Mouse (Mus musculus) heart, adult 2 months (tissue): ENCODE measurements around the gene Asic3.

Experiments used
- CTCF ChIP-seq: fragments of 200-600 bp; IDR thresholded peaks from 2 replicates; pipeline ENCODE4 v1.8.1; 2022; ENCODE audit warnings: antibody characterized with exemption, mild to moderate bottlenecking, moderate library complexity
- EP300 ChIP-seq: fragments of 200-500 bp; IDR thresholded peaks from 2 replicates; pipeline ENCODE4 v1.6.1; 2011; ENCODE audit warnings: low read depth, low read length, control low read depth; ENCODE audit not compliant: insufficient read depth
- POLR2A ChIP-seq: fragments of 200-500 bp; IDR thresholded peaks from 2 replicates; pipeline ENCODE4 v1.6.1; 2011; ENCODE audit warnings: mild to moderate bottlenecking, low read depth, low read length, control low read depth; ENCODE audit not compliant: insufficient read depth

GRCm38 (mm10) chr5:24394165-24394894 lies 18.9 kb upstream of the Asic3 start:
- TF ChIP-seq CTCF = peak; percentile 92
- peak; percentile 63 for TF ChIP-seq EP300
- TF ChIP-seq POLR2A = peak; percentile 84
